Mouse (Mus musculus): Measurements from ENCODE around the gene Tmem161a.
A peak's percentile ranks its signal among the peaks of the same experiment; 100 is the strongest.

Gene Tmem161a

DNA sequence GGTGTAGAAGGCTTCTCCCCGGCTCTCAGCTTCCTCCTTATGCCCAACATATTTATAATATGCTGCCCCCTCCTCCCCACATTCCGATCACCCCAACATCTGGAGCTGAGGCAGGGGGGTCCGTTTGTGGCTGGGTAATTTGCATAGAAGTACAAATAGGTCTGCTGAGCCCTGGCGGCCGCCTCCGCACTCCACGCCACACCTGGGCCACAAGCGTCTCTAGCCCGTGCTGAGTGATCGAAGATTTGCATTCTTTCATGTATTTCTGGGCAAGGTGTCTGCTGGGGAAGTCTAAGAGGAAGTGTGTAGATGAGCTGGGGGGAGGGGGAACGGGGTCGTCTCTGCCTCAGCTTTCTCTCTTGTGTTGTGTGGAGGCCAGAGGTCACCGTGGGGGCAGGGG, 12.1 kb upstream of the Tmem161a start:
- DNase-seq (ENCODE audit: low spot score), result no peak

DNA sequence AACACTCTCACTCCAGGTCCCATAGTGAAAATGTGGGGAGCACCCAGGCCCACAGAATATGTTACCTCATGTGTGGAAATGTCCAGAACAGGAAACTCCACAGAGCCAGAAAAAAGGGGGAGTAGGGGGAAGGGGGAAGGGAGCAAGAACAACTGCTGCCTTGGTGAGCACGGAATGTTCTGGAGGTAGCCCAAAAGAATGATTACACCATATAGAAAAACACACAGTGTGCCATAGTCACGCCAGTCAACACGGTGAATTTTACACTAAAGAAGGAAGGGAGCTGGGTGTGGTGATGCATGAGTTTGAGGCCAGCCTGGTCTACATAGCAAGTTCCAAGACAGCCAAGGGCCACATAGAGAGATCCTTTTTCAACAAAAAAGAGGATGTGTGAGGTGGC, 8.8 kb upstream of the Tmem161a start:
- DNase-seq (ENCODE audit: low spot score), result no peak

DNA sequence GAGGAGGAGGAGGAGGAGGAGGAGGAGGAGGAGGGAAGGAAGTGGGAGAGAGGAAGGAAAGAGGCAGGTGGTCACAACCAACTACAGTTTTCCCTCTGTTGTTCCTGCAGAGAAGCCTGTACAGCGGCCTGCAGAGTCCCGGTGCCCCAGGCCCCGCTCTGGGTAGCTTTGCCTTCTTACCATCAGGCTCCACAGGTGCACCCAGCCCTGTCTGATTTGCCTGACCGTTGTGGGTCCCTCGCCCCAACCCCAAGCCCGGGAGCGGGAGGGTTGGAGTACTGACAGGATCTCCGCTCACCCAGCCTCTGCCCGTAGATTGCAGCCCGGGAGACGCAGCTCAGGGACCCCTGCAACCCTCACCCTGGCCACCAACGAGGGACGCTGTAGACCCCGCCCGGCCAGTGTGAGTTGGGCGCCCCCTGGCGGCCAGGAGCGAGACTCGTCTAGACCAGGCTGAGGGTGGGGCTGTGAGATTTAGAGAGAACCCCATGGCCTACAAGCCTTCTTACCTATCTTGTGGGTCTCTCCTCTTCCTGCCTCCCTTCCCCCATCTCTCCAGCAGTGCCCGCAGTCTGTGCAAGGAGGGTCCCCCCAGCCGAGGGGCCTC, 5.5 kb upstream of the Tmem161a start:
- peak; percentile 29 for DNase-seq (ENCODE audit: low spot score)

DNA sequence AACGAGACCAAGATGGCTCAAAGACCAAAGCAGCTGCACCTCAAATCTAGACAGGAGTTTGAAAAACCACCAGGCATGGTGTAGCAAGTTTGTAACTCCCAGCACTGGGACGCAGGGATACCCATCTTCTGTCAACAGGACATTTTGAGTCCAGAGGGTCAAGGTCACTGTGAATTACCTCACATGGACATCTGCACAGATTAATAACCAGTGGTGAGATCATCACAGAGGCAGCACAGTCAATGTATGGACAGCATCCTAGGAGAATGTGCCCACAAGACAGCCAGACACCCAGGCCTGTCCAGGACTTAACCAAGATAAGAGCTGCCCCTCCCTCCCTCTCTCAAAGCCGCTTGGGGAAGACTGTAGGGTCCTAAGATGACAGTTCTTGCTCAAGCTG, 2.0 kb upstream of the Tmem161a start:
- no peak for DNase-seq (ENCODE audit: low spot score)

DNA sequence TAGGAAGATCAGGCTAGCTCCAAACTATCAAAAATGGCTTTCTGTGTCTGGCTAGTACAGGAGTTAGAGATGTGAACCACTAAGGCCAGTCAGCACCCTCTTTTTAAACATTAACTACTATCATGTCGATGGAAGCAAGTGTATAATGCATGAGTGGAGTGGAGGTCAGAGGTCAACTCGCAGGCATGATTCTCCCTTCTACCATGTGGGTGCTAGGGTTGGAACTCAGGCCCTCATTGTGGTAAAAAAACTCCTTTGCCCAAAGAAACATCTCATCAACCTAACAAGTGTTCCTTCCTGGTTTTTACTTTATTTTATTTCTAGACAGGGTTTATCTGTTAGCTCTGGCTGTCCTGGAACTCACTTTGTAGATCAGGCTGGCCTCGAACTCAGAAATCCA, 1.4 kb upstream of the Tmem161a start:
- DNase-seq (ENCODE audit: low spot score), result no peak

DNA sequence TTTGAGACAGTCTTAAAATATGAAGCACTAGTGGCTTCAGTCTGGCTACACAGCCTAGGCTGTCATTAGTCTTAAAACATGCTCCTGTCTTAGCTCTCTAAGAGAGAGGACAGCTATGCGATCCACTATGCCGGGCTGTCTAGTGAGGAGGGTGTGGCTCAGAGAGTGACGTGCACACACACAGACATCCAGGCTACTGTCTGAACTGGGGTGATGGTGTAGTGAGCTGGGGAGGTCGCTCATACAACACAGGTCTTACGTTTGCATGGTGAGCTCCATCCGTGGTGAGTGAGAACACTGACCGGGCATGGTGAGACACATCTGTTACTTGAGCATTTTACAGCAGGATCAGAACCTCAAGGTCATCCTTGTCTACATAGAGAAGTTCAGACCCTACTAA, 916 bp upstream of the Tmem161a start:
- DNase-seq (ENCODE audit: low spot score), result no peak

DNA sequence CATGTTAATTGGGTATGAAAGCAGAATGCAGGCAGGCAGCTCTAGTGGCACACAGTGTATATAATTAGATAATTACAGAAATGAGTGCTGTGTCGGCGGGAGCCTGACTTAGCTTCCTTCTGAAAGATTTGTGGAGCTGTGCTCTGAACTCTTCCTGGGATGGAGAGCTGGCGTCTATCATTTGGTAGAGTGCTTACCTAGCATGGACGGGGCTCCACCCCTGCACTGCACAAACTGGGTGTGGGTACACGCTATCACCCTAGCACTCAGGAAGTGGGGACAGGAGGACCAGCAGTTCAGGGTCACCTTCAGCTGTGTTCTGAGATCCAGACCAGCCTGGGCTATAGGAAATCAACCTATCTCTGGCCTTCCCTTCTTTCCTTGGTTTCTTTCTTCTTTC, 1.2 kb downstream of the Tmem161a start:
- DNase-seq (ENCODE audit: low spot score), result no peak

DNA sequence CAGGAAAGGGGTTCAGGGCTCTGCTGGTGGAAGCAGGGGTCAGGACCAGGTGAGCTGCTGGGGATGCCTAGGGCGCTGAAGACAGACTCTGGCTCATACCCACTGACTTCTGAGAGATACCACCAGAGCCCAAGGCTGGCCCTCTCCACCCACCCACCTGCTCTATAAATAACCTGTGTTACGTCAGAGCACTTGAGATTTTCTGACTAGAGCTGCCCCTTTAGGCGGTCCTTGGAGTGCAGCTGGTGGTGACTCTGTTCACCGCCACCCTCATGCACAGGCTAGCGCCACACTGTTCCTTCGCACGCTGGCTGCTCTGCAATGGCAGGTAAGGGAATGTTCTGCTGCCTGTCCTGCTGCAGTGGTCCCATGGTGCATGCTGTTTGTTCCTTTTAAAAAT, 1.9 kb downstream of the Tmem161a start:
- no peak for DNase-seq (ENCODE audit: low spot score)

DNA sequence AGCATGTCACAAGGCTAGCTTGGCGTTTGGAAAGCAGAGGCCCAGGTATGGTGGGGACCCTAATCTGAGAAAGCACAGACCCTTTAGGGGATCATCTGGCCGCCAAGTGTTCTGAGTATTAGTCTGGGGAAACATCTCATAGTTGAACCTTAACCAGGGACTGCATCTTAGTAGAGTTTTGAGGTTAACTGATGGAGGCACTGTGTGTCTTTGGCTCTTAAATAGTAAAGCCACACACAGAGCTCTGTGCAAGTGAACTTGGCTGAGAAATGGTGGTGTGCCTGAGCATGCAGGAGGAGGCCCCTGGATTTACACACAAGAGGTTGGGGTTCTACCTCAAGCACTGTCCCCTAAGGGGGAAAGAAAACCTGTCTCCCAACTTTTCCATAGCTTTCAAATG, 6.1 kb downstream of the Tmem161a start:
- no peak for DNase-seq (ENCODE audit: low spot score)

DNA sequence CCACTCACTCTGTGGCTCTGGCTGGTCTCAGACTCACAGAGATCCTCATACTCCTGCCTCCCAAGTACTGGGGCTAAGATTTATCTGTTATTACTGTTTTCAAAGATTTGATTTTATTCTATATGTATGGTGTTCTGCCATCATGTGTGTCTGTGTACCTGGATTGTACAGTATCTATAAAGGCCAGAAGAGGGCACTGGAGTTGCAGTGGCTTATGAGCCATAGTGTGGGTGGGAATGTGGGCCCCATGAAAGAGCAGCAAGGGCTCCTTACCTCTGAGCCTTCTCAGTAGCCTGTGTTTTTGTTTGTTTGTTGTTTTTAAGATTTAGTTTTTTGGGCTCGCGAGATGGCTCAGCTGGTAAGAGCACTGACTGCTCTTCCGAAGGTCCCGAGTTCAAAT, 6.9 kb downstream of the Tmem161a start:
- no peak for DNase-seq (ENCODE audit: low spot score)

DNA sequence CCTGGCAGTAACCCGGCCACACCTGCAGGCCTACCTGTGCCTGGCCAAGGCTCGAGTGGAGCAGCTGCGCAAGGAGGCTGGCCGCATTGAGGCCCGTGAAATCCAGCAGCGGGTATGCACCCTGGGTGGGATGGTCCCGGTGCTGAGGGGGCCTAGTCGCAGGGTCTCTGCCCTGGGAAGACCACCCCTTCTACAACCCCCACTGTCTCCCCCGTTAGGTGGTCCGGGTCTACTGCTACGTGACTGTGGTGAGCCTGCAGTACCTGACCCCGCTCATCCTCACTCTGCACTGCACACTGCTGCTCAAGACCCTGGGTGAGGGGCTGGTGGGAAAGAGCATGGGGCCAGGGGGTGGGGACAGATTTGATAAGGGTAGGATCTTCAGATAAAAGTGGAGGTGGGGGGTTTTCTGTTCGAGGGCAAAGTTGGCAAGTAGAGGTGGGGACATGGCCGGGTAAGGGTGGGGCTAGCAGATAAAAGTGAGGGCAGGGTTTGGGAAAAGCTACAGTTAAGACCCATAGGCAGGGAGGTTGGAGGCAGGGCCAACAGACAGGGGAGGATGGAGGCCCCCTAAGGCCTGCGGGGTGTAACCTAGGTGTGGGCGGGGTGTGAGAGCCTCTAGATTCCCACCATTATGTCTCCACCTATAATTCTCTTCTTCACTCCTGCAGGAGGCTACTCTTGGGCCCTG, 9.2 kb downstream of the Tmem161a start:
- DNase-seq (ENCODE audit: low spot score), result no peak

DNA sequence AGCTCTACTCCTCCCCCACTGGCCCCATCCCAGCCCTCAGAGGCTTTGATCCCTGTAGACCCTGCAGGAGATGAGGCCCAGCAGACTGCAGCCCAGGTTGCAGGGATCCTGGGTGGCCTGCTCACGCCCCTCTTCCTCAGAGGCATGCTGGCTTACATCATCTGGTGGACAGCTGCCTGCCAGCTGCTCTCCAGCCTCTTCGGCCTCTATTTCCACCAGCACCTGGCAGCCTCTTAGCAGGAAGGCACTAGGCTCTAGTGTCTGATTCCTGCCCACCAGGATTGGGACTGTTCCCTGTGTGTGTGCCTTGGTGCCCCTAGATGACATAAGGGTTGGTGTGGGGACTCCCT, 9.7 kb downstream of the Tmem161a start:
- no peak for DNase-seq (ENCODE audit: low spot score)

DNA sequence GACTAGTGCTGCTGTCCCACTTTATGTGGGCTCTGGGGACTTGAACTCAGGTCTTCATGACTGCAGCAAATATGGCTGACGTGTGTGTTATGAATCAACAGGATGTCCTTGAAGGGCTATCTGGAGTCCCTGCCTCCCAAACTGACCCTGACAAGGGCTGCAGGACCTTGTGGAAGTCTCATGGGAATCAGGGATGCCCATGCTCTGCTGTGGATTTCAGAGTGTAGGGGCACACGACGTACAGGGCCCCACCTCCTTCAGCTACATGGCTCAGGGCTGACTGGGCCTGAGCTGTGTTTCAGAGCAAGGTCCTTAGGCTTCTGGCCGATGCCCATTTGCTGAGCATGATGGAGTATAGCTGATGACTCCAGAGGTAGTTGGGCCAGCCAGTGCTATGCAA, 11.0 kb downstream of the Tmem161a start:
- no peak for DNase-seq (ENCODE audit: low spot score)

DNA sequence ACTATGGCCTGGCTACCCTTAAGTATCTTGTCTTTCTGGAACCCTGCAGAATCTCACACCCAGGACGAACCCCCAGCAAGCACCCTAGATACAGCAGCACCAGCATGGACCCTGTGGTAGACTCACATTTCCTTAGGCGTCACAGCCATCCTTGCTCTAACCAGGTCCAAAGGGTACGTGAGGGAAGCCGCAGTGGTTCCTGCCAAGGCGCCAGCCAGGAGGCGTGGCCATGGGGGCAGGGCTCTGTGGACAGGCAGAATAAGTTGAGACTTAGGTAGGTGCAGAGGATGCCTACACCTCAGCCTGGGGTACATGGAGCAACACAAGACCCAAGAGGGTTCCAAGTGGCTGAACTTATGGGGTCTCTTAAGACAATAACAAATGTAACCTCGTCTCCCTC, 16.6 kb downstream of the Tmem161a start:
- DNase-seq (ENCODE audit: low spot score), result no peak

DNA sequence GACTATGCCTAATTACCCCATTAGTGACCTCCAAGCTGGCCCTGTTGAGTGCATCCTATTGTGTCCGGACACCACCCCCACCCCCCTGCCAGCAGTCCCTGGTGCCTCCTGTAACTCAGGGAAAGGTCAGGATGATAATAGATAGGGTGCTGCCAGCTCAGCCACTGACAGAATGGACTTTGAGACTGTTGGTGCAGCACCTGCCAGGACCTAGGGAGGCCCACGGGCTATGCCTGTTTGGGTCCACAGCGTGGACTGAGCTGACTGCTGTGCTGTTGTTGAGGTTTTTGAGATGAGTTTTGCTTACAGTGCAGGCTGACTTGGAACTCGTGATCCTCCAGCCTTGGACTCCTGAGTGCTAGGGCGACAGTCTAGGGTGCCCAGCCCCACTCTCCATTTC, 21.1 kb downstream of the Tmem161a start:
- DNase-seq (ENCODE audit: low spot score), result no peak

DNA sequence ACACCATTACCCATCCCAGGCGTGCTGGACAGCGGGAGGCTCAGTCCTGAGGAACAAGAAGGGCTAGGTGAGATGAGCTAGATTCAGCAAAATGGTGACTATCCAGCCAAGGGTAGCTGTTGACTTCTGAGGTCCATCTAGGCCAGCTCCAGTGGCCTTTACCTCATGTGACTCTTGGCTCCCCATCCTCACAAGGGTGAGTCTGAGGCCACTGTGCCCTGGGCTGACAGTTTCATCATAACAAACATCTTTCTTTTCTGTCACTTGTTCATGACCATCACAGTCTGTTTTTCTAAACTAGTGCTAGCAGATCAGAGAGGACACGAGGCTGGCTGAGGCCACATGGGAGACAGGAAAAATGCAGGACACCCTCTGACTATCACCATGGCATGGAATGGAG, 22.0 kb downstream of the Tmem161a start:
- no peak for DNase-seq (ENCODE audit: low spot score)

DNA sequence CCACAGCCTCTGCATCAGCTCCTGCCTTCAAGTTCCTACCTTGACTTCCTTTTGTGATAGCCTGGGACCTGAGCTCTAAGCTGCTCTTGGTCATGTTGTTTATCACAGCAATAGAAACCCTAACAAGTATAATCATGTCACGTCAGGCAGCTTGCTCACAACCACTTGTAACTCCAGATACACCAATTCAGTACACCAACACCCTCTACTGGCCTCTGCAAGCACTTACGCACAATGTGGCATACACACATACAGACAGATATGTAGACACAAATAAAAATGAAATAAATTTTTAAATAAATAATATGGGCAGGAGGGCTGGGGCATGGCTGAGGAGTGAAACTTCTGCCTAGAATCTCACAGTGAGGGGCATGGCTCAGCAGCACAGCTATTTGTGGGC, 23.6 kb downstream of the Tmem161a start:
- no peak for DNase-seq (ENCODE audit: low spot score)

DNA sequence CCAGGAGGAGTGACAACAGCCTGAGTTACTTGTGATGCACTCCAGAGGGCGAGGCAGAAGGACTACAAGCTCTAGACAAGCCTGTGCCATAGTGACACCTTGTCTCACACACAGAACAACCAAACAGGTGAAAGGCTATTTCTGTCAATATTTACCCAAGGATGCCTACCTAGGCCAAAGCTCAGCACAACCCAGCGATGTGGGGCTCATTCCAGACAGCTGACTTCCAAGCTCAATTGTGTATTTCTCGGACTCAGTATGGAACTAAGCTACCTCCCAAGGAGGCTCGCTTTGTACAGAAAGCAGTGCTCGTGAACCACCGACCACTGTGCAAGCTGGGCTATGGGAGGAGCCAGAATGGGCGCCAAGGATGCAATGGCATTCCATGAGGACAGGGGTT, 25.4 kb downstream of the Tmem161a start:
- no peak for DNase-seq (ENCODE audit: low spot score)

DNA sequence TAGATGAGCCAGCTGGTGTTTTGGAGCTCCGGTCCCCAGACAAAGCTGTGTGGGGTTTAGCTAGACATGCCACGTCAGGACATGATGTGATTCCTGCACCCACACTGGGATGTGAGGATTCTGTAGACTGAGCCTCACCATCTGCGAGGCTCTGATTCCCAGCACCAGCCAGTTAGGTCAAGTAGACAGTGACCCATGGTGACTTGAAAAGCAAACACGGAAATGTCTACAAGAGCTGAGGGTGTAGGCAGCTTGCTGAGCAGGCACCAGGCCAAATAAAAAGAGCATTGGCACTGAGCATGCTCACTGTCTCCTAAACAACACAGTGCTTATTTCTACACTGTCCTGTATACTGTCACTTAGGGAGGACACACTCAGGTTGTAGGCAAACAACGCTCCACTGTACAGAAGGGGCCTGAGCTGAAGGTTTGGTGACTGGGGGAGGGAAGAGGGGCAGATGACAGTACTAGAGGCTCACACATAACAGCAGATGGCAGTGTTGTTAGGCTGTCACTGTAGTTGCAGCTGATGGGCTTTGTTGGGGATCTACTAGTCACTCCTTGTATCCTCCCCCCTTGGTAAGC, 28.0 kb downstream of the Tmem161a start:
- DNase-seq (ENCODE audit: low spot score), result peak; percentile 64

DNA sequence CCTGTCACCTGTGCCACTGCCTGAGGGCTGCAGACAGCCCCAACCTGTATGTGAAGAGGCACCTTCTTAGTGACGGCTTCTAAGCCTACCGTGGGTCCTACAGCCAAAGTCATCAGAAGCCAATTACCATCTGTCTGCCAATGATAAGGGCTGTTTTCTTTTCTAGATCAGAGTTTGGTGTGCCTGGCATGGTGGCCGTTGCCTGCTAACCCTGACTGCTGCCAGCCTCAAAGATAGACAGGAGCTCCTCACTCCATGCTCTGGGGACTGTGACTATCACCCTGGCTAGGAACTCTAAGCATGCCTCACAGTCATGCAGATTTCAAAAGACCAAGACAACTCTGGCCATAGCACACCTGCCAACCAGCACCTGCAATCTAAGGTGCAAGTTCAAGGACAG, 29.3 kb downstream of the Tmem161a start:
- DNase-seq (ENCODE audit: low spot score), result no peak

DNA sequence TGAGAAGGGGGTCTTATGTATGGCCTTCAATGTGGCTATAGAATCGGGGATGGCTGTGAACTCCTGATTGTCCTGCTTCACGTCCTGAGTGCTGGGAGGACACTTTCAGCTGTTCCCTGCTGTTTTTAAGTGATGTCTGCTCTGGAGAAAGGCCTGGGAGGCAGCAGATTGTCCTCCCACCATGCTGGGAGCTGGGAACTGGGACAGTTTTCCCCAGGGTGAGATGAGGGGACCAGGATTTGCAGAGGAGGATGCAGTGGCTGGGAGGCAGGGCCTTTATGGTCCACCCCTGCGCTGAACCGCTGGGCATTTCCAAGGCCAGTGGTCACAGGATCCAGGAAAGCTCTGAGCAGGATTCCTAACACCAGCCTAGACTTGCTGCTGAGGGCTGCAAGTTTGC, 30.9 kb downstream of the Tmem161a start:
- no peak for DNase-seq (ENCODE audit: low spot score)

DNA sequence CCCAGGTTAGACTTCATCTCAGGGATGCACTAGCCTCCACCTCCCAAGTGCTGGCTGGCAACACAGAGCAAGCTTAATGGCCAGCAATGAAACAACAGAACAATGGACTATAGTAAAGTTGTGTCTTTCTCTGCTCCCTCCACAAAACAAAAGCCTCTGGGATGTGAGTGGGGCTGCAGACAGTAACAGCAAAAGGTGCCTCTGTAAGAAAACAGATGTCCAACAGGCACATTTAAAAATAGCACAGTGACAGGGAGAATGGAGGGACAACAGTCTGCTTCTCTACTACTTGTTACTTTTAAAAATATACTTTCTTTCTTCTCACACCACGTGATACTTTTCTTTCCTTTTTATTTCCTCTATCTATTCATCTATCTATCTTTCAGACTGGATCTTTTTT, 32.6 kb downstream of the Tmem161a start:
- no peak for DNase-seq (ENCODE audit: low spot score)

DNA sequence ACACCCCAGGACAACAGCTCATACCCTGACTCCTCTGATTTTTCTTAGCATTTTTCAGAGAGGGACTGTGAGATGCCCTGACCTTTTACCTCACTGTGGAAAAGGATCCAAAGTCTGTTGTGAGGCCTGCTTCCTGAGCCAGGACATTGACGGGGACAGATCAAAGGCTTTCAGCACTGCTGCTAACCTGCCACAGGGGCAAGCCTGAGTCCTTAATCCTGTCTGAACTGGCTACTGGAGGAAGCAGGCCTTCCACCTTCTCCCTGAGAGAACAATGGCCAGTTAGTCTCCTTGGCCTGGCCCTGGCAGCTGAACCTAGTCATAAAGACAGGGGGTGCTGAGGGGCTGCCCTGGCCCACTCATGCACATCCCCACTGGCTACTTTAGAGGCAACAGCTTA, 36.0 kb downstream of the Tmem161a start:
- DNase-seq (ENCODE audit: low spot score), result no peak

DNA sequence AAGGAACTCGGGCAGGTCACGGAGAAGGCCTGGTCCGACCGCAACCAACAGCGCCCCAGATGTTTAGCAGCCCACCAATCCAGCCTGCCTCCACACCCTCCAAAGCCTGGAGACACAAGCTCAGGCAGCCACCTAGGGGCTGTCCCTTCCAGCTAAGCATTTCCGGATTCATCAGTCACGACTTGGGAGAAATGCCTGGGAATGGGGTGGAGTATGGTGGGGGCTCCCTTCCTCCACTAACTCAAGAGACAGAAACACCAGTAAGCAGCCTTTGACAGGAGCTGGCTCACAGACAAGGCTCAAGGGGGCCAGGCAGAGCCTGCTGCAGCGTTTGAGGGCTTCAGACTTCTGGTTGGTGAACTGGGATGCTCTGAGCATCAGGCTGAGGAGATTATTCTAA, 38.4 kb downstream of the Tmem161a start:
- no peak for DNase-seq (ENCODE audit: low spot score)

Measured in layer of hippocampus, adult 9-10 months (tissue).